Mouse (Mus musculus): ENCODE data around the gene Rtkn. TPM values are rescaled to one million over a fixed set of nuclear protein-coding genes. Genes with fewer than 3 reads are reported as not detected.

The Rtkn gene
- polyA plus RNA-seq (2014; fragmentation: Nextera tagmentation; extraction: Ambion mirVana), result 8.9 and 9.8 TPM in 2 replicates

- WGBS, result 68% methylated on average over 7 of the region's 7 CpGs
- H3K4me2 ChIP-seq (replicated peaks), result peak within 1 kb of the TSS; percentile 59
- H3K4me3 ChIP-seq (replicated peaks; ENCODE audit: low read length), result peak within 1 kb of the TSS; percentile 13
- peaks cover 6% of the 10 kb centered on the region; the same call in 1 of the 2 replicates for H3K27me3 ChIP-seq (ENCODE audit: control insufficient read depth, insufficient read depth, low read length)
- no peak for ATAC-seq (ENCODE audit: low FRiP score)
- H3K4me1 ChIP-seq (replicated peaks; ENCODE audit: control insufficient read depth, insufficient read depth, low read length), result peaks cover 18% of the 10 kb centered on the region
- H3K9ac ChIP-seq, result peak within 1 kb of the TSS; percentile 45
- H3K27ac ChIP-seq, result peak within 1 kb of the TSS; percentile 89; the same call in 1 of the 2 replicates
- H3K36me3 ChIP-seq (replicated peaks; ENCODE audit: control insufficient read depth, insufficient read depth), result no peaks in the 10 kb centered on the region
- no peak for DNase-seq (ENCODE audit: low spot score)
- no peaks in the 10 kb centered on the region for H3K9me3 ChIP-seq (ENCODE audit: control insufficient read depth, low read length)
Measured at GRCm38 (mm10) chr6:83134951-83135513, at the start of gene Rtkn. TSS of gene Rtkn (plus strand) at chr6:83135463.

- no peak for DNase-seq (ENCODE audit: low spot score)
- Histone ChIP-seq H3K4me3 (replicated peaks; ENCODE audit: low read length) (no peak within 1 kb of the TSS), H3K4me2 (replicated peaks) (peak within 1 kb of the TSS; percentile 31; the same call in 1 of the 2 replicates)
Measured at GRCm38 (mm10) chr6:83086121-83087035, 48.9 kb upstream of the Rtkn start, which contains the start of gene Lbx2. TSS of gene Lbx2 (plus strand) at chr6:83086367.

GRCm38 (mm10) chr6:83087205-83087925, 47.9 kb upstream of the Rtkn start:
- DNase-seq (ENCODE audit: low spot score) (no peak), ATAC-seq (ENCODE audit: low FRiP score) (no peak)
- Histone ChIP-seq H3K27ac (no peak overlapping the region), H3K4me3 (replicated peaks; ENCODE audit: low read length) (no peak overlapping the region), H3K4me1 (replicated peaks; ENCODE audit: control insufficient read depth, insufficient read depth, low read length) (no peaks in the 10 kb centered on the region), H3K27me3 (ENCODE audit: control insufficient read depth, insufficient read depth, low read length) (peaks cover 84% of the 10 kb centered on the region), H3K9me3 (ENCODE audit: control insufficient read depth, low read length) (no peaks in the 10 kb centered on the region), H3K36me3 (replicated peaks; ENCODE audit: control insufficient read depth, insufficient read depth) (peaks cover 2% of the 10 kb centered on the region; the same call in 1 of the 2 replicates), H3K9ac (no peak overlapping the region), H3K4me2 (replicated peaks) (peak overlapping the region; percentile 31)
- under 1% methylated on average over 47 of the region's 47 CpGs for WGBS

More at GRCm38 (mm10) chr6:83086121-83087035, 48.9 kb upstream of the Rtkn start, which contains the start of gene Lbx2:
- no peak for ATAC-seq (ENCODE audit: low FRiP score)
- Histone ChIP-seq H3K27me3 (ENCODE audit: control insufficient read depth, insufficient read depth, low read length) (peaks cover 91% of the 10 kb centered on the region), H3K9me3 (ENCODE audit: control insufficient read depth, low read length) (no peaks in the 10 kb centered on the region), H3K27ac (no peak within 1 kb of the TSS), H3K4me1 (replicated peaks; ENCODE audit: control insufficient read depth, insufficient read depth, low read length) (no peaks in the 10 kb centered on the region), H3K9ac (no peak within 1 kb of the TSS), H3K36me3 (replicated peaks; ENCODE audit: control insufficient read depth, insufficient read depth) (peaks cover 10% of the 10 kb centered on the region; the same call in 1 of the 2 replicates)
- WGBS, result 4% methylated on average over 42 of the region's 42 CpGs

GRCm38 (mm10) chr6:83087926-83088260, 47.4 kb upstream of the Rtkn start:
- ATAC-seq (ENCODE audit: low FRiP score) (no peak), DNase-seq (ENCODE audit: low spot score) (no peak)
- WGBS, result 4% methylated on average over 9 of the region's 9 CpGs
- H3K27me3 ChIP-seq (ENCODE audit: control insufficient read depth, insufficient read depth, low read length), result peaks cover 84% of the 10 kb centered on the region
- H3K36me3 ChIP-seq (replicated peaks; ENCODE audit: control insufficient read depth, insufficient read depth), result no peaks in the 10 kb centered on the region
- no peak overlapping the region for H3K4me3 ChIP-seq (replicated peaks; ENCODE audit: low read length)
- no peaks in the 10 kb centered on the region for H3K9me3 ChIP-seq (ENCODE audit: control insufficient read depth, low read length)
- no peak overlapping the region for H3K9ac ChIP-seq
- no peak overlapping the region for H3K27ac ChIP-seq
- H3K4me2 ChIP-seq (replicated peaks), result no peak overlapping the region
- no peaks in the 10 kb centered on the region for H3K4me1 ChIP-seq (replicated peaks; ENCODE audit: control insufficient read depth, insufficient read depth, low read length)

- Histone ChIP-seq H3K27me3 (ENCODE audit: control insufficient read depth, insufficient read depth, low read length) (peaks cover 40% of the 10 kb centered on the region), H3K9me3 (ENCODE audit: control insufficient read depth, low read length) (no peaks in the 10 kb centered on the region), H3K36me3 (replicated peaks; ENCODE audit: control insufficient read depth, insufficient read depth) (no peaks in the 10 kb centered on the region), H3K9ac (no peak overlapping the region), H3K27ac (no peak overlapping the region), H3K4me2 (replicated peaks) (no peak overlapping the region), H3K4me1 (replicated peaks; ENCODE audit: control insufficient read depth, insufficient read depth, low read length) (no peaks in the 10 kb centered on the region), H3K4me3 (replicated peaks; ENCODE audit: low read length) (no peak overlapping the region)
- DNase-seq (ENCODE audit: low spot score) (no peak), ATAC-seq (ENCODE audit: low FRiP score) (no peak)
- WGBS, result 36% methylated on average over 6 of the region's 6 CpGs
Measured at GRCm38 (mm10) chr6:83092416-83093127, 42.7 kb upstream of the Rtkn start.

- DNase-seq (ENCODE audit: low spot score) (no peak), ATAC-seq (ENCODE audit: low FRiP score) (no peak)
- 49% methylated on average over 6 of the region's 6 CpGs for WGBS
- Histone ChIP-seq H3K4me3 (replicated peaks; ENCODE audit: low read length) (no peak overlapping the region), H3K9ac (no peak overlapping the region), H3K4me2 (replicated peaks) (no peak overlapping the region), H3K27ac (no peak overlapping the region), H3K4me1 (replicated peaks; ENCODE audit: control insufficient read depth, insufficient read depth, low read length) (no peaks in the 10 kb centered on the region), H3K36me3 (replicated peaks; ENCODE audit: control insufficient read depth, insufficient read depth) (no peaks in the 10 kb centered on the region), H3K27me3 (ENCODE audit: control insufficient read depth, insufficient read depth, low read length) (peaks cover 8% of the 10 kb centered on the region; the same call in 1 of the 2 replicates), H3K9me3 (ENCODE audit: control insufficient read depth, low read length) (no peaks in the 10 kb centered on the region)
Measured at GRCm38 (mm10) chr6:83095968-83096367, 39.3 kb upstream of the Rtkn start.

GRCm38 (mm10) chr6:83098411-83098810, 36.9 kb upstream of the Rtkn start:
- H3K4me2 ChIP-seq (replicated peaks), result no peak overlapping the region
- no peak overlapping the region for H3K9ac ChIP-seq
- no peak overlapping the region for H3K27ac ChIP-seq
- no peak for DNase-seq (ENCODE audit: low spot score)
- ATAC-seq (ENCODE audit: low FRiP score), result no peak
- WGBS, result 59% methylated on average over 2 of the region's 2 CpGs
- no peak overlapping the region for H3K4me3 ChIP-seq (replicated peaks; ENCODE audit: low read length)
- peaks cover 11% of the 10 kb centered on the region for H3K4me1 ChIP-seq (replicated peaks; ENCODE audit: control insufficient read depth, insufficient read depth, low read length)
- no peaks in the 10 kb centered on the region for H3K36me3 ChIP-seq (replicated peaks; ENCODE audit: control insufficient read depth, insufficient read depth)
- H3K27me3 ChIP-seq (ENCODE audit: control insufficient read depth, insufficient read depth, low read length), result no peaks in the 10 kb centered on the region
- H3K9me3 ChIP-seq (ENCODE audit: control insufficient read depth, low read length), result no peaks in the 10 kb centered on the region

- Histone ChIP-seq H3K4me3 (replicated peaks; ENCODE audit: low read length) (peak within 1 kb of the TSS; percentile 53), H3K9ac (peak within 1 kb of the TSS; percentile 75), H3K27ac (peak within 1 kb of the TSS; percentile 63), H3K36me3 (replicated peaks; ENCODE audit: control insufficient read depth, insufficient read depth) (peaks cover 3% of the 10 kb centered on the region; the same call in 1 of the 2 replicates), H3K9me3 (ENCODE audit: control insufficient read depth, low read length) (no peaks in the 10 kb centered on the region), H3K4me1 (replicated peaks; ENCODE audit: control insufficient read depth, insufficient read depth, low read length) (peaks cover 12% of the 10 kb centered on the region), H3K27me3 (ENCODE audit: control insufficient read depth, insufficient read depth, low read length) (no peaks in the 10 kb centered on the region), H3K4me2 (replicated peaks) (peak within 1 kb of the TSS; percentile 95)
- ATAC-seq (ENCODE audit: low FRiP score) (peak; percentile 88), DNase-seq (ENCODE audit: low spot score) (peak; percentile 85)
- under 1% methylated on average over 25 of the region's 25 CpGs for WGBS
Measured at GRCm38 (mm10) chr6:83101316-83101687, 34.0 kb upstream of the Rtkn start, which contains the start of the genes Ccdc142 and Gm42688. TSS of gene Ccdc142 (plus strand) at chr6:83101601. TSS of gene Gm42688 (plus strand) at chr6:83101617.
